Mouse (Mus musculus): Measurements from ENCODE around the gene Olfr1250.
"Not testable (repeated sequence)": the region's sequence is repeated elsewhere in the genome, so short reads cannot be mapped to it uniquely, and the experiment has no call there.

Olfr1250 gene

DNA sequence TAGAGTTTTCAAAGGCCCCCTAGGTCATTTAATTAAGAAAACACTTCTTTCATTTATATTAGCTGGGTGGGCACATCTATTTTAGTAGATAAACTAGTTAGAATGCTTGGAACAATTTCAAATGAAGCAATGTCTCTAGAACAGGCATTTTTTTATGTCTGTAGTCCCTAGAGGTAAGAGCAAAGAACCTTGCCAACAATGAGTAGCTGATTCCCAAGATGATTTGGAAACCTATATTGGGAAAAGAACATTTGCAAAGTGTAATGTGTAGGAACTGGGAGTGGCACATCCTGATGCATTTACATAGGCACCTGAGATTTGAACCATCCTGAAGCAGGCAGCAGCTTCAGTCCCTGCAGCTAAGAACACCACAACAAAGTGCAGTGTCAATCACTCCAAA is at the start of gene Olfr1250:
Gene Olfr1250 (minus strand): TSS at position 101 of the 400 bp plus-strand sequence.
- DNase-seq (ENCODE audit: low spot score) = no peak

DNA sequence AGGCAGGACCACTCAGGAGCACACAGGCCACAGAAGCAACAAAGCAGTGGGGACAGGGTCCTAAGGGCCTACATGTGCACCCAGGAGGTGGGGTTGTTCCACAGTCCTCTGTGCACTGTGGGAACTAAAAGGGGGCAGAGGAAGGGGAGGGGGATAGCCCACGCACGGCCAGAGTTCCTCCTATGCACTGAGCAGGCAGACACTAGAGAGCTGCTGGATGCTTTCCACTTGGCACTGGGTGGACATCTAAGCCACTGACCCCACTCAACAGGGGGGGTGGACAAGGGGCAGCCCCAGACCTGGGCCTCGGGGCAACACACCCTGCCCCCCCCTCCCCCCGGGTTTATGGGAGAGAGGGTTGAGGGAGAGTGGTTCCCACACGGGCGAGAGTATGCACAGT is 30.7 kb upstream of the Olfr1250 start:
- no peak for DNase-seq (ENCODE audit: low spot score)

GRCm38 (mm10) chr2:89671836-89672235 is 10.6 kb upstream of the Olfr1250 start, which contains the start of gene Olfr1251:
Gene Olfr1251 (minus strand): TSS chr2:89671936.
- no peak for DNase-seq (ENCODE audit: low spot score)

GRCm38 (mm10) chr2:89634883-89635282 is 26.4 kb downstream of the Olfr1250 start, which contains the start of gene Olfr1249:
Gene Olfr1249 (minus strand): TSS chr2:89634983.
- no peak for DNase-seq (ENCODE audit: low spot score)

GRCm38 (mm10) chr2:89618145-89618544 is 43.1 kb downstream of the Olfr1250 start, which contains the start of gene Olfr1248:
Gene Olfr1248 (minus strand): TSS chr2:89618245.
- DNase-seq (ENCODE audit: low spot score) = not testable (repeated sequence)

GRCm38 (mm10) chr2:89614030-89614429 is 47.2 kb downstream of the Olfr1250 start, which contains the start of gene Olfr1247:
Gene Olfr1247 (minus strand): TSS chr2:89614130.
- DNase-seq (ENCODE audit: low spot score) = no peak

Data from urinary bladder, postnatal 14 days (tissue).